Mouse (Mus musculus): Measurements from ENCODE around the gene Eif5. TPM values are rescaled to one million over a fixed set of nuclear protein-coding genes. Genes with fewer than 3 reads are reported as not detected.

Gene Eif5
- total and polyA plus RNA-seq, 3 experiments, result 39.4 to 170 (median 160) TPM

- no peaks in the 10 kb centered on the region for H3K27me3 ChIP-seq (ENCODE audit: control insufficient read depth, insufficient read depth, low read length)
- intact Hi-C loops (cut with DNase I), result no loop called here
Measured at GRCm38 (mm10) chr12:111527643-111528281, 10.1 kb upstream of the Eif5 start.

GRCm38 (mm10) chr12:111529192-111529591 is 8.6 kb upstream of the Eif5 start:
- Histone ChIP-seq H3K36me3 (ENCODE audit: control insufficient read depth, insufficient read depth, low read length) (no peaks in the 10 kb centered on the region), H3K27ac (no peak overlapping the region), H3K9ac (ENCODE audit: low read depth, low read length) (no peak overlapping the region), H3K27me3 (ENCODE audit: control insufficient read depth, insufficient read depth, low read length) (no peaks in the 10 kb centered on the region), H3K79me2 (replicated peaks; ENCODE audit: control insufficient read depth, insufficient read depth, low read length) (no peaks in the 10 kb centered on the region), H3K4me3 (no peak overlapping the region), H3K4me1 (ENCODE audit: control insufficient read depth, insufficient read depth, low read length) (no peaks in the 10 kb centered on the region)
- DNase-seq, result no peak
- TF ChIP-seq POLR2A (IDR thresholded peaks at IDR 0.05; ENCODE audit: insufficient read depth, low read depth, low read length), result no peak
- TF ChIP-seq EP300 (IDR thresholded peaks at IDR 0.05; ENCODE audit: insufficient read depth, low read depth, low read length), result no peak
- 17% methylated on average over 8 of the region's 8 CpGs for WGBS
- intact Hi-C loops (cut with DNase I), result no loop called here

More at GRCm38 (mm10) chr12:111527643-111528281, 10.1 kb upstream of the Eif5 start:
- no peaks in the 10 kb centered on the region for H3K79me2 ChIP-seq (replicated peaks; ENCODE audit: control insufficient read depth, insufficient read depth, low read length)
- H3K9ac ChIP-seq (ENCODE audit: low read depth, low read length), result no peak overlapping the region
- WGBS, result 61% methylated on average over 8 of the region's 8 CpGs
- no peak for TF ChIP-seq CTCF (IDR thresholded peaks at IDR 0.05)
- no peak for DNase-seq
- H3K36me3 ChIP-seq (ENCODE audit: control insufficient read depth, insufficient read depth, low read length), result no peaks in the 10 kb centered on the region
- no peak overlapping the region for H3K27ac ChIP-seq
- no peaks in the 10 kb centered on the region for H3K4me1 ChIP-seq (ENCODE audit: control insufficient read depth, insufficient read depth, low read length)
- no peak overlapping the region for H3K4me3 ChIP-seq

DNA sequence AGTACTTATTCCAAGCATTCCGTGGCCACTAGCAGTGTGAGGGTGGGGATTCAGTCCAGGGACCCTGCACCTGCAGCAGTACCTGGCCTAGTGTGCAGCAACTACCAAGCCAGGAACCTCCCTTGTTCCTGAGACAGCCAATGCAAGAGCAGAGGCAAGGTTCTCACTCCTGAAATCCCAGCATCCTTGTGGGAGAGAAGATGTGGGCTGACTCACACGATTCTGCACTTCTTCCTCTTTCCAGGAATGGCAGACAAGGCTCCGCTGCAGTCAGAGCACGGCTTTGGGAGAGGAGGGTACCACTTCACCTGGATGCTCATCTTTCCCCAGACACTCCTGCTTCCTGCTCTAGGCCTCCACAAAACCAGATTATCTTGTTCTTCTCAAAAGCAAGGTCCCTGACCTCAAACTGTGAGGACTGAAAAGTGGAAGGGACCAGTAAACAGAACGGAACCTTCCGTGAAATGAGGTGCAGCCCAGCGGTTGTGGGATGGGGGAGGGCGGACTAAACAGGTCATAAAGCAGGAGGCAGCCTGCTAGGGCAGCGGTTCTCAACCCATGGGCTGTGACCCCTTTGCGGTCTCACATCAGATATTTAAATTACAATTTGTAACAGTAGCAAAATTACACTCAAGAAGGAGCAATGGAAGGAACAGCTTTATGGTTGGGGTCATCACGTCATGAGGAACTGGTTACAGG is 4.6 kb upstream of the Eif5 start:
- Histone ChIP-seq H3K4me3 (no peak overlapping the region), H3K79me2 (replicated peaks; ENCODE audit: control insufficient read depth, insufficient read depth, low read length) (no peaks in the 10 kb centered on the region), H3K4me1 (ENCODE audit: control insufficient read depth, insufficient read depth, low read length) (peaks cover 2% of the 10 kb centered on the region), H3K27me3 (ENCODE audit: control insufficient read depth, insufficient read depth, low read length) (no peaks in the 10 kb centered on the region), H3K36me3 (ENCODE audit: control insufficient read depth, insufficient read depth, low read length) (no peaks in the 10 kb centered on the region), H3K27ac (no peak overlapping the region), H3K9ac (ENCODE audit: low read depth, low read length) (no peak overlapping the region)
- intact Hi-C loops (cut with DNase I), result no loop called here
- no peak for DNase-seq
- TF ChIP-seq POLR2A (IDR thresholded peaks at IDR 0.05; ENCODE audit: insufficient read depth, low read depth, low read length) (no peak), CTCF (IDR thresholded peaks at IDR 0.05) (no peak), EP300 (IDR thresholded peaks at IDR 0.05; ENCODE audit: insufficient read depth, low read depth, low read length) (no peak)
- WGBS, result 74% methylated on average over 11 of the region's 11 CpGs

DNA sequence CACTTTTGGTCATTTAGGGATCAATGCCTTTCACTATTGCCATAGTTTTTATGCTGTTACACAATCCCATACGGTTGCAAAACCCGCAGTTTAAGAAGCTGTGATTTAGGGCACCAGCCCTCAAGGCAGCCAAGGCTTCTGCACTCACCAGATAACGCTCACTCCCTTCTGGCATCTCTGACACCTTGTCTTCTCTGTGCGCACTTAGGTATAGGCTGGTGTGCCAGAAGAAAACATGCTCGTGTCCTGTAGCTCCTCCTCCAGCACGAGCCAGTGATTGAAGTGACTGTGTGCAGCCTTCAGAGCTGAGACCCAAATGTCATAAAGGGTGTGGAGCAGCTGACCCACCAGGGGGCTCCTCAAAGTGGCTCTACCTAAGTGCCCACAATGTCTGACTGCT is 2.5 kb upstream of the Eif5 start:
- Histone ChIP-seq H3K27me3 (ENCODE audit: control insufficient read depth, insufficient read depth, low read length) (no peaks in the 10 kb centered on the region), H3K9ac (ENCODE audit: low read depth, low read length) (no peak overlapping the region), H3K4me1 (ENCODE audit: control insufficient read depth, insufficient read depth, low read length) (peaks cover 2% of the 10 kb centered on the region), H3K27ac (no peak overlapping the region), H3K4me3 (no peak overlapping the region), H3K36me3 (ENCODE audit: control insufficient read depth, insufficient read depth, low read length) (peaks cover 11% of the 10 kb centered on the region), H3K79me2 (replicated peaks; ENCODE audit: control insufficient read depth, insufficient read depth, low read length) (0 out of 2 replicates have a peak, but pooled peaks cover 3% of the 10 kb centered on the region)
- no peak for TF ChIP-seq EP300 (IDR thresholded peaks at IDR 0.05; ENCODE audit: insufficient read depth, low read depth, low read length)
- TF ChIP-seq POLR2A (IDR thresholded peaks at IDR 0.05; ENCODE audit: insufficient read depth, low read depth, low read length), result no peak
- TF ChIP-seq CTCF (IDR thresholded peaks at IDR 0.05), result no peak
- no peak for DNase-seq
- 50% methylated on average over 6 of the region's 6 CpGs for WGBS
- intact Hi-C loops (cut with DNase I), result no loop called here

DNA sequence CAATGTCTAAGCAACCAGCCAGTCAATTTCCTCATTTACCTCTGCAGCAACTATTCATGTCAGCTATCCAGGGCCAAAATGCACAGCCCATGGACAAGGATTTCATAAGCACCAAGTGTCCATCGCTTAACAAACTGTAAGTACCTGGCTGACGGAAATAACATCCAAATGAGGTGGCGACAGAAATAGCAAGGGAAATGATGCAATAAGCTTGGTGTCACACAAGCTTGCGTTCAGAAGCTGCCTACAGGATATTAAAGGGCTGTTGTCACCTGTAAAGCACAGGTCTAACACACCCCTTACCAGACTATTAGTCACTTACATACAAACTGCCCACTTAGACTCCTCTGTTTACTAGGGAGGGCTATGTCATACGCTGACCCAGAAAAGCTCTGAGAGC is 2.1 kb upstream of the Eif5 start:
- WGBS, result 31% methylated on average over 5 of the region's 5 CpGs
- Histone ChIP-seq H3K79me2 (replicated peaks; ENCODE audit: control insufficient read depth, insufficient read depth, low read length) (0 out of 2 replicates have a peak, but pooled peaks cover 3% of the 10 kb centered on the region), H3K4me3 (no peak overlapping the region), H3K9ac (ENCODE audit: low read depth, low read length) (no peak overlapping the region), H3K27ac (no peak overlapping the region; the same call in 1 of the 2 replicates), H3K36me3 (ENCODE audit: control insufficient read depth, insufficient read depth, low read length) (peaks cover 15% of the 10 kb centered on the region), H3K4me1 (ENCODE audit: control insufficient read depth, insufficient read depth, low read length) (peaks cover 2% of the 10 kb centered on the region), H3K27me3 (ENCODE audit: control insufficient read depth, insufficient read depth, low read length) (no peaks in the 10 kb centered on the region)
- intact Hi-C loops (cut with DNase I), result loop anchor here (2.0 kb wide), 1 partner anchor 39 kb away; the partner anchor contains the start of gene Mark3
- TF ChIP-seq CTCF (IDR thresholded peaks at IDR 0.05) (no peak), POLR2A (IDR thresholded peaks at IDR 0.05; ENCODE audit: insufficient read depth, low read depth, low read length) (no peak), EP300 (IDR thresholded peaks at IDR 0.05; ENCODE audit: insufficient read depth, low read depth, low read length) (no peak)
- DNase-seq, result no peak

DNA sequence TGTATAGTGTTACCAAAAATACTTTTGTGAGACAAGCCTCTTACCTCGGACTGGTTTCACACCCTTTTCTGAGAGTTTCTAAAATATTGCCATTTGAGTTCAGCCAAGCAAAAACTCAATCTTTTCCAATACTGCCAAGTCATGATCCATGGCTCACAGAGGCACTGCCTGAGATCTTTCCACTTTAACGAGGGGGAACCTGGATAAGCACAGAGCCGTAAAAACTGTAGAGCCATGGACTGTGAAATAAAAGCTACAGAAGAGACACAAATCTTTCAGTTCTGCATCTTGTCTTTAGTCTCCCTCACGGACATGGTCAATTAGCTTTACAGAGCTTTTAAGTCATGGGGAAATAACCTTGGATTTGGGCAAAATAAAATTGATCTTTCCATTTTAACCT is 1.1 kb upstream of the Eif5 start:
- WGBS, result 51% methylated on average over 4 of the region's 4 CpGs
- 0 out of 2 replicates have a peak, but pooled peaks cover 3% of the 10 kb centered on the region for H3K79me2 ChIP-seq (replicated peaks; ENCODE audit: control insufficient read depth, insufficient read depth, low read length)
- H3K27ac ChIP-seq, result no peak overlapping the region
- no peaks in the 10 kb centered on the region for H3K27me3 ChIP-seq (ENCODE audit: control insufficient read depth, insufficient read depth, low read length)
- intact Hi-C loops (cut with DNase I), result loop anchor here (2.0 kb wide), 1 partner anchor 38 kb away; the partner anchor contains the start of gene Mark3
- TF ChIP-seq EP300 (IDR thresholded peaks at IDR 0.05; ENCODE audit: insufficient read depth, low read depth, low read length) (no peak), CTCF (IDR thresholded peaks at IDR 0.05) (no peak), POLR2A (IDR thresholded peaks at IDR 0.05; ENCODE audit: insufficient read depth, low read depth, low read length) (no peak)
- DNase-seq, result no peak
- H3K9ac ChIP-seq (ENCODE audit: low read depth, low read length), result no peak overlapping the region
- peak overlapping the region; percentile 65 for H3K4me3 ChIP-seq
- H3K36me3 ChIP-seq (ENCODE audit: control insufficient read depth, insufficient read depth, low read length), result peaks cover 25% of the 10 kb centered on the region
- H3K4me1 ChIP-seq (ENCODE audit: control insufficient read depth, insufficient read depth, low read length), result peaks cover 2% of the 10 kb centered on the region
